Mouse (Mus musculus): ENCODE results near the gene E130308A19Rik.

The E130308A19Rik gene

DNA sequence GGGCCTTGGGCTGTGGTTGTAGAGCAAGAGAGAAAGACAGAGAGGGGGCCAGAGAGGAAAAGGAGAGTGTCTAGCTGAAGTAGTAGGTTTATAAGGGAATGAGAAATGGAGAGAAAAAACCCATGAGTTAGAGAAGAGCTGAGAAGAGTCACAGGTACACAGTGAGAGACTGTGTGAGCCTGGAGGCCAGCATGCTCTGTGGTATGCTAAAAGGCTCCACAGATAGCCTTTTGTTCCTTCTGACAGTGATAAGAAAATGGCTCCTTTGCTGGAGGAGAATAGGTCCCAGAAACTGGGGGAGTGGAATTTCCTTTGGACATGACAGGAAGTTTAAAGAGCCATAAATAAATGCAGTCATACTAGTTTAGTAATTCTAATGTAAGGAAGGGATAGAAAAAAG, 13.2 kb downstream of the E130308A19Rik start:
- DNase-seq (ENCODE audit: low read depth, low spot score), result no peak

- no peak for DNase-seq (ENCODE audit: low read depth, low spot score)
Measured at GRCm38 (mm10) chr4:59640720-59641119, 14.7 kb downstream of the E130308A19Rik start.

DNA sequence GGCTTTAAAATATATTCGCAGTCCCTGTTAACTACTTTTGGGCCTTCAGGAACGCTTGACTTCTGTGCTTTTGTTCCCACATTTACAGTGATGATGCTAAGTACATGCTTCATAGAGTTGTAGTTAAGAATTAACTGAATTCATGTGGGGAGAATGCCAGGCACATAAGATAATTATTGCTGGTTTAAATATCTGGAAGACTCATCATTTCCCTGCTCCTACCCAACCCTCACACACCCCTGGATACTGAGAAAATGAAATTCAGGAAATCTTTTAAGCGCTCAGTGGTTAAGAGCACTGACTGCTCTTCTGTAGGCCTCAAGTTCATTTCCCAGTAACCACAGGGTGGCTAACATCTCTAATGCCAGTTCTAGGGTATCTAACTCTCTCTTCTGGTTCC, 16.0 kb downstream of the E130308A19Rik start:
- DNase-seq (ENCODE audit: low read depth, low spot score), result no peak

- no peak for DNase-seq (ENCODE audit: low read depth, low spot score)
Measured at GRCm38 (mm10) chr4:59642657-59643056, 16.6 kb downstream of the E130308A19Rik start.

GRCm38 (mm10) chr4:59644431-59644830, 18.4 kb downstream of the E130308A19Rik start:
- DNase-seq (ENCODE audit: low read depth, low spot score), result no peak

DNA sequence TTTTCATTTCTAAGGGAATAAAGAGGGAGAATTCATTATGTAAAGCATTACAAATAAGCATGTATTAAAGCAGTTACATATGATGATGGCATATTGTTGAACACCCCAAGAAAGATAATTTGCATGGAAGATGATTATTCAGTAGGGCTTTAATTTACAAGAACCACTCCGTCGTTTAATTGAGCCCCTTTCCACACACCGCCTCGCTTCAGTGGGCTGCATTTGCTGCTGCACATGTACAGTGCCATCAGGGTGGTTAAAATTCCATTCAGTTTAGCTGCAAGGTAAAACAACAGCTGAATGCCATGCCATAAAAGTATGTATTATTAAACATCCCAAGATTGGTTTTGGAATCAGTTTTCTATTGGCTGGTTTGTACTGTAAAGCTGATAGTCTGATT, 19.0 kb downstream of the E130308A19Rik start:
- DNase-seq (ENCODE audit: low read depth, low spot score), result no peak

GRCm38 (mm10) chr4:59645610-59646009, 19.6 kb downstream of the E130308A19Rik start:
- DNase-seq (ENCODE audit: low read depth, low spot score), result no peak

DNA sequence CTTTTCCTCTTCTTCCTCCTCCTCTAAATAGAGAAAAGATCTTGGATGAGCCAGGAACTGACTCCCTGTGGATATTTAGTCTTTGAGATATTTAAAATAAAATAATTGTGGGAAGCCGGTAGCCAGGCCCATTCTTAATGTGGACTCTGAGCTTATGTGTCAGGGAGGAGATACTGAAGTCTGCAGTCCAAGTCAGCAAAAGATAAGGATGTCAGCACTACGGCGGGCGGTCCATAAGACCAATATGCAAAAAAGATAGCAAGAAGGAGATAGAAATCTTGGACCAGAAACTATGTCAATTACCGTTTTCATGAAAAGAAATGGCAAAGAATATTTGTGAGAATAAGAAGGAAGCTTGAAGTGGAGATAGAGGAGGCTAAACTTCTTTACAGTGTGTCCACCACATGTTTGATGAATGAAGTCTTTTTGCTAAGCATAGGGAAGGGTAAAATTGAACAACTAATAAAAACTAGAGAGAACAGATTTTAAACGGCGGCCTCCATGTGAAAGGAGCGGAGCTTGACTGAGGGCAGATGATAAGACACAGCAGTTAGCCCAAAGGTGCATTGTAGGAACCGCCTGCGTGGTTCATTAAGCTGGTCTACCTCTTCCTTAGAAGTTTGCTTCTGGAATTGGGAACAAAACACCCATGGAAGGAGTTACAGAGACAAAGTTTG, 20.1 kb downstream of the E130308A19Rik start:
- DNase-seq (ENCODE audit: low read depth, low spot score), result no peak

DNA sequence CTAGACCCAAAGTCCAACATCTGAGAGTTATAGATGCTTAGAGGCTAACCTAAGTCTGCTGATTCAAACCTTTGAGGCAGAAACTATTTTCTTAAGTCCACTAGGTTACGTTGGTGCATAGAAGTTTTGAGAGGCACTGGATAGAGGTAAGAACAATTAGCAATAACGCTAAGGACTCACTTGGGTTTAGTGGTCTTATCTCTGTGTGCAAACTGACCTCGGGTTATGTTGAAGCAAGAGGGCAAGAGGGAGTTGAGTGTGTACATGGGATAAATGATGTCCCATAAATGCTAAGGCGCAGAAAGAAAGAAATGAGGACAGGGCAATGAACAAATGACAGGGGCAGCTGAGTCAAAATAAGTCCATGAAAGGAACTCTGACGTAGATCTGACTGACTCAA, 23.1 kb downstream of the E130308A19Rik start:
- no peak for DNase-seq (ENCODE audit: low read depth, low spot score)

DNA sequence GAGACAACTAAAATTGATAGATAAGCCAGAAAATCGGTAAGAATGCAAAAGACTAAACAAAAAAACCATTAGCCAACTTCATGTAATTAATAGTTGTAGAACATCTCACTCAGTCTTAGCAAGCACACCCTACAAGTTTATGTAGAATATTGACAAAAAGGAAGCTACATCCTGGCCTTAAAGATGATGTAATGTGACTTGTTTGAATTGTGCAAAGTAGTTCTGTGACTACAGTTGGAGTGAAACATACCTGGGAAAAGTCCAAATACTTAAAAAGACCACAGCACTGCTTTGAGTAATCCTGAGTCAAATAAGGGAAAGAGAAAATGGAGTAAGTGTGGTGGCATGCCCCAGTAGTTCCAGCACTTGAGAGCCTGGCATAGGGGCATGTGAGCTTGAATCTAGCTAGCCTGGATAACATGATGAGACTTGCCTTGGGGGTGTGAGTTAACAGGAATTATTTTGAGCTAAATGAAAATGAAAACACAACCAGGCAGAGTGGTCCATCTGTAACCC, 26.2 kb downstream of the E130308A19Rik start:
- DNase-seq (ENCODE audit: low read depth, low spot score), result no peak

DNA sequence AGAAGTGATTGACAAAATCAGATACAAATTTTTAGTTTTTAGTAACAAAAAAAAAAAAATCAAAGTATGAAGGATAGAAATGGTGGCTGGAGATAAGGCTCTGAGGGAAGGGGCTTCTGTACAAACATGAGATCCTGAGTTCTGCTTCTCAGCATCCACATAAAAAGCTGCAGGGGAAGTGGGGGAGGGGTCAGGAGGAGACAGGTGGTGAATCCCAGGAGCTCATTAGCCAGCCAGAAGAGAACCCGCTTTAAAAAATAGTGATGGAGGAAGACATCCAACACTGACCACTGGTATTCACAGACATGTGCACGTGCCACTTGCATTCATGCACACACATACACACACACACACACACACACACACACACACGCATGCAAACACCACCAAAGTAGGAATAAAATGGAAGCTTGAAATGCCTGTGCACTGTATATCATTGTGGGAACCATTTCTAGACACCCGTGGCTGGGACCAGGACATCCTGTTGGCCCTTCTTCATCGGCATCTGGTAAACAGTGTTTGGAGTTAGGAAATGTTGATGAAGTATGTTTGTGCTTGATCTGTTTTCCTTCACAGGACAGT, 30.1 kb downstream of the E130308A19Rik start:
- no peak for DNase-seq (ENCODE audit: low read depth, low spot score)

DNA sequence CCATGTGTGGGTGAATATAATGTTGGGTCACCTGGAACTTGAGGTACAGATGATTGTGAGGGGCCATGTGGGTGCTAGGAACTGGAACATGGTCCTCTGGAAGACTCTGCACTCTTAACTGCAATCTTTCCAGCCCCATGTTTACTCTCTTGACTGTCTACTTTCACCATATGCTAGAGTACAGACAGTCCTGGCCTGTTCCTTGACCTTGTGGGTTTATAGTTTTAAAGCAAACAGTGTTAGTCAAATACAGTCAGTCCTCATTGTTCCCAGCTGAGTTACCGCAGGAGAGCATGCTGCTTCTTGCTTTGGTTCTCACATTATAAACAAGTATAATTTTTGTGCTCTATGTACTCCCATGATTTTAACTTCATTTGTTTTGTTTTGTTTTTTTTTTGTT, 36.2 kb downstream of the E130308A19Rik start:
- no peak for DNase-seq (ENCODE audit: low read depth, low spot score)

DNA sequence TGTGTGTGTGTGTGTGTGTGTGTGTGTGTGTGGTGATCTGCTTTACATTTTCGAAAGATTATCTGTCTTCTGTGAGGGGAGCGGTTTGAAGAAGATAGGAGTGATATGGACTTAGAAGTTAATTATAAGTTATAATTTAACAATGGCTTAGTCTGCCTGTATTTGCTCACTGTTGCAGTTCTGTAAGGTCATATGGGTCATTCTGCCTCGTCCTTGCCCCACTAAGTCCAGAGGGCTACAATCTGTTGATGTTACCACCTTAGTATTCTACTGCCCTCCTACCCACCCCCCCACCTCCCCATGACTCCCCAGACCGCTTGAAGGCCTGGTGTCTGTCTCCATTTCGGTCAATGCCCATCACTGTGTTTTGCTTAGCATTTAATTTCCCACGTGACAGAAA, 37.4 kb downstream of the E130308A19Rik start:
- no peak for DNase-seq (ENCODE audit: low read depth, low spot score)

DNA sequence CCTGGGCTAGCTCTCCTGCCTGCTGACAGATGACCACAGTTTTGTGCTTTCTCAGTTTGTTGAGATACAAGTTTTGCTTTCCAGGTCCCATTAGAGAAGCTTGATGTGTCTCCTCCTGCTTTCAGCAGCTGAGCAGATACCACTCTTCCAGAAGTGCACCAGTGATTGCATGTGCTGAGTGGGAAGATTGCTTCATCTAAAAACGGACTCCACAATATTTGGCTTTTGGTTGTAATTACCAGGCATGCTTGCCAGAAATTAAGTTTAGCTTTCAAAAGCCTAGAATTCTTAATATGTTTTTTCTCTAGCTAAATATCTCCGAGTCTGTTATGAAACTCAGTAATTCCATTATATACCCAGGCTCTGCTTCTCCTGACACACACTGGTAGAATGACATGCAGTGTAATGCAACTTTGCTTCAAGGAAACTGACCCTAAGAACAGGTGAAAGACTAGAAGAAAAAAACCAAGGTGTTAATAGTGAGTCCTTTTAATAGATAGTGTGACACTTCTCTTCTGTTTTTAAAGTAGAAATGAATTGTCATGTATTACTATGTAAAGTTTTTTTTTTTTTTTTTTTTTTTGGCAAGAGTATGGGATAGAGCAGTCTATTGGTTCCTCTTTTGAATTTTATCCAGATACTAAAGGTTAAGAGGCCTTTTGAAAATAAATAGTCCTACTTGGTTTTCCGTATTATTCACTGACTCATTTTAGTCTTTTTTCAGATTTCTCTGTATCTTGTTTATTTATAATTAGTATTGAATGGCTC, 40.7 kb downstream of the E130308A19Rik start:
- no peak for DNase-seq (ENCODE audit: low read depth, low spot score)

DNA sequence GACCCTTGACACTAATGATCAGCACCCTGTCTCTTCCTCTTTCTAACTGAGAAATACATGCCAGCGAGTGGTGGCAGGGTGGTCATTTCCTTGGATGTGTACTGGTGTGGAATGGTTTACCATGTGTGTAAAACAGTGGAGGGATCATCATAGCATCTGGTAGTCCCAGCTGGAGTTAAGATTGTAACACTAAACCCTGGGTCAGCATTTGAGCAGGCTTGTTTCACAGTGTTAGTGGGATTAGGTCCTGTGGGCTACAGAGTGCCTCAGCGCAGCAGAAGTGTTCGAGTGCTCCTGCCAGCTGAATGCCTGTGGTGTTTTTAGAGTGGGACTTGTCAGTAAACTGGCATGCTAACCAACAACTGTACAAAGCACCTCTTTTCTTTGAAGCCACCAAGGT, 42.0 kb downstream of the E130308A19Rik start:
- no peak for DNase-seq (ENCODE audit: low read depth, low spot score)

- no peak for DNase-seq (ENCODE audit: low read depth, low spot score)
Measured at GRCm38 (mm10) chr4:59669131-59669530, 43.1 kb downstream of the E130308A19Rik start.

GRCm38 (mm10) chr4:59670015-59670414, 44.0 kb downstream of the E130308A19Rik start:
- no peak for DNase-seq (ENCODE audit: low read depth, low spot score)

- DNase-seq (ENCODE audit: low read depth, low spot score), result no peak
Measured at GRCm38 (mm10) chr4:59673423-59674117, 47.6 kb downstream of the E130308A19Rik start.

DNA sequence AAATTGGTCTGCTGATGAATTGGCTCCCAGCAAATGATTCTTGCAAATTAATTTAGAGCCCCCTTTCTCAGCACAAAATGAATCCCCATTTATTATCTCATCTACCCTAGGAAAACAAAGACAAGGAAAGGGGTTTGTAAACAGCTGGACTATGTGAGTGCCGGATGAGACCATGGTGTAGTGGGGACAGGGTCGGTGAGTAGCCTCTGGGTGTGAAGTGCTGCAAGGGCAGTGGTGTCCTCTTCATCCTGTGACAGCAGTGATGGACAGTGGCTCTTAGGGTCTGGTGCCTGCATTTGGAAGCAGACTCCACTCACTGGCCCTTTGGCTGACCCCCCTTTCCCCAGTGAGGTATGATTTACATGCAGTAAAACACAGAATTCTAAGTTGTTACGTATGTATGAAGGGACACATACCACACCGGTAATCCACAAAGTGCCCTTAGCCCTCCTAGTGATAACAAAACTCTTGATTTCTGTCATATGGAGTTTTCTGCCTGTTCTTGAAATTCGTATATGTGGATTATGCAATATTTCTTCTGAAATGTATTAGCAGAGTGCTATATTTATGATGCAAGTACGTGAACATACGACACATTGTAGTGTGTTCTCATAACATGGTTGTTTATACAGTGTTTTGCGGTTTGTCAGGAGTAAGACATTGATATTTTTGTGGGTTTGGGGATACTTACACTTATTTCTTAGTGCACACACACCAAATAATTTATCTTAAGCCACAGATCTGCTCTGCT, 49.1 kb downstream of the E130308A19Rik start:
- DNase-seq (ENCODE audit: low read depth, low spot score), result no peak

- DNase-seq (ENCODE audit: low read depth, low spot score), result no peak
Measured at GRCm38 (mm10) chr4:59675699-59676098, 49.7 kb downstream of the E130308A19Rik start.

- DNase-seq (ENCODE audit: low read depth, low spot score), result no peak
Measured at GRCm38 (mm10) chr4:59681383-59681782, 55.4 kb downstream of the E130308A19Rik start.
